Mouse (Mus musculus): ENCODE data around the gene Srp14. TPM values are rescaled to one million over a fixed set of nuclear protein-coding genes. Genes with fewer than 3 reads are reported as not detected.

Srp14 gene
- polyA plus RNA-seq, 1 experiment from 2014 or later: 175 TPM

DNA sequence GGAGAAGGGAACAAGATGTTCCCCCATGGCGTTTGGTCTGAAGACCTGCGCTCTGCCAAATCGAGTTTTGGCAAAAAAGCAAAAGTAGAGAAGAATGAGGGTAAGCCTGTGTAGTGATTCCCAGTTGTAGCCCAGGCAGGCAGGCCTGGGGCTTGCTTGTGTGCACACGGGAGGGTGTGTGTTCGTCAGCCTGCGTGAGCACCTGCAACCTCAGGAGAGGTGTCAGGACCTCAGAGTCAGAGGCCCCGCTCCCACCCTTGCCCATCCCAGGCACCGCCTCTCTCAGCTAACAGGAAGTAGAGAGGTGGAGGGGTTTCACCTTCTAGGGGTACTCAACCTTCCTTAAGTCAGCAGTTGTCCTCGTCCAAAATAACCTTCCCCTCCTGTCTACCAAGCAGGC lies 15.5 kb upstream of the Srp14 start:
- DNase-seq (ENCODE audit: low spot score) (no peak), ATAC-seq (ENCODE audit: low FRiP score, low TSS enrichment) (no peak)
- no peak overlapping the region for H3K4me3 ChIP-seq (ENCODE audit: low read depth, low read length)
- H3K36me3 ChIP-seq (ENCODE audit: control insufficient read depth, insufficient read depth, low read length): no peaks in the 10 kb centered on the region
- H3K27ac ChIP-seq (replicated peaks): no peak overlapping the region
- peaks cover 5% of the 10 kb centered on the region for H3K4me1 ChIP-seq (replicated peaks; ENCODE audit: control insufficient read depth, insufficient read depth)
- H3K4me2 ChIP-seq (replicated peaks; ENCODE audit: low read depth): no peak overlapping the region
- no peak overlapping the region for H3K9ac ChIP-seq (ENCODE audit: low read length)
- no peaks in the 10 kb centered on the region for H3K27me3 ChIP-seq (ENCODE audit: control insufficient read depth, insufficient read depth, low read length)
- H3K9me3 ChIP-seq (ENCODE audit: control insufficient read depth, low read length): no peaks in the 10 kb centered on the region
- no peak for TF ChIP-seq EP300 (optimal IDR thresholded peaks at IDR 0.05)
- no peak for TF ChIP-seq CTCF (IDR thresholded peaks at IDR 0.05; ENCODE audit: low read depth)
- WGBS: 55% methylated on average over 9 of the region's 9 CpGs

DNA sequence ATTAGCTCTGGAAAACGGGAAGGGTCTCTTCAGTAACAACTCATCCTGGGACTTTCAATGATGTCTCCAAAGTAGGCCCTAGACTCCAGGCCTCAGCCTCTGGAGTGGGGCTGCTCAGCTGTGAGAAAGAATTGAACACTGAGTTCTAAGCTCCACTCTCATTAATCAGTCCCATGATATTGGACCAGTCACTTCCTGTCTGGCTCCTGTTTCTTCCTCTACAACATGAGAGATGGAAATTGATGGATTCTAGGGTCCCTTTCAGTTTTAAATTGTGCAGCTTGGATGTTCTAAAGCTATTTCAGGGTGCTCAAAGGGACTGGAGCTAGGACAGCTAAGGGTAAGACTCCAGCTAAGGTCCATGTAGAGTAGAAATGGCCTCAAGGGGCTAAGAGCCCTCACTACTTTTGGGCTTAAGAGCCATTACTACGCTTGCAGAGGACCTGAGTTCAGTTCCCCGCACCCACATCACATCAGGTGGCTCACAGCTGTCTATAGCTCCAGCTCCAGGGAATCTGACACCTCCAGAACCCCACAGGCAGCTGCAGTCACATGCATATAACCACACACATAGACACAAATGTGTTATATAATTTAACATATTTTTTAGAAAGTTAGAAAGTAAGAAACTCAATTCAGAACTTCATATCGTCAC lies 12.4 kb upstream of the Srp14 start:
- H3K9ac ChIP-seq (ENCODE audit: low read length): no peak overlapping the region
- peaks cover 6% of the 10 kb centered on the region for H3K4me1 ChIP-seq (replicated peaks; ENCODE audit: control insufficient read depth, insufficient read depth)
- H3K27me3 ChIP-seq (ENCODE audit: control insufficient read depth, insufficient read depth, low read length): no peaks in the 10 kb centered on the region
- no peaks in the 10 kb centered on the region for H3K36me3 ChIP-seq (ENCODE audit: control insufficient read depth, insufficient read depth, low read length)
- no peak overlapping the region for H3K4me3 ChIP-seq (ENCODE audit: low read depth, low read length)
- no peak for ATAC-seq (ENCODE audit: low FRiP score, low TSS enrichment)
- peak overlapping the region; percentile 53; the same call in 1 of the 2 replicates for H3K27ac ChIP-seq (replicated peaks)
- no peak for DNase-seq (ENCODE audit: low spot score)
- no peaks in the 10 kb centered on the region for H3K9me3 ChIP-seq (ENCODE audit: control insufficient read depth, low read length)
- WGBS: 79% methylated on average over 4 of the region's 4 CpGs
- H3K4me2 ChIP-seq (replicated peaks; ENCODE audit: low read depth): no peak overlapping the region
- TF ChIP-seq EP300 (optimal IDR thresholded peaks at IDR 0.05) (no peak), CTCF (IDR thresholded peaks at IDR 0.05; ENCODE audit: low read depth) (no peak)

DNA sequence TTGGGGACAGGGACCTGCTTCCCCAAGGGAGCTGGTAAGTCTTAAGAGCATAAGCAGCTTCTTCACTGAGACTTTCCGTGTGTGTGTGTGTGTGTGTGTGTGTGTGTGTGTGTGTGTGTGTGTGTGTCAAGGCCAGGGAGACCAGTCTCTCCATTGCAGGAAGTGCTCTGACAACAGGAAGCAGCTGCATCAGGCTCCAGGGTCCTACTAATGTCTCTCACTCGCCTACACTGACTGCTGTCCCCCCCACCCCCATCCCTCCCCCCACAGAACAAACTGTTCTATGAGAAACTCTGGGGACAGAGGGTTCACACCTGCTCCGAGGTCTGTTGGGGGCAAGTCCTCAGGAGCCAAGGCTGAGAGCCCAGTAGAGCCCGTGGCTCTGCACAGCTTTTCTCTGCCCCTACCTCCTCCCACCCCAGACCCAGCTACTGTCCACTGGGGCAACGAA lies 11.8 kb upstream of the Srp14 start:
- no peak overlapping the region for H3K4me2 ChIP-seq (replicated peaks; ENCODE audit: low read depth)
- H3K9me3 ChIP-seq (ENCODE audit: control insufficient read depth, low read length): no peaks in the 10 kb centered on the region
- no peak overlapping the region for H3K9ac ChIP-seq (ENCODE audit: low read length)
- 41% methylated on average over 5 of the region's 5 CpGs for WGBS
- H3K36me3 ChIP-seq (ENCODE audit: control insufficient read depth, insufficient read depth, low read length): no peaks in the 10 kb centered on the region
- H3K27me3 ChIP-seq (ENCODE audit: control insufficient read depth, insufficient read depth, low read length): no peaks in the 10 kb centered on the region
- ATAC-seq (ENCODE audit: low FRiP score, low TSS enrichment): peak; percentile 18; the same call in 1 of the 2 replicates
- peak overlapping the region; percentile 53; the same call in 1 of the 2 replicates for H3K27ac ChIP-seq (replicated peaks)
- no peak overlapping the region for H3K4me3 ChIP-seq (ENCODE audit: low read depth, low read length)
- DNase-seq (ENCODE audit: low spot score): peak; percentile 51
- peaks cover 6% of the 10 kb centered on the region for H3K4me1 ChIP-seq (replicated peaks; ENCODE audit: control insufficient read depth, insufficient read depth)
- TF ChIP-seq CTCF (IDR thresholded peaks at IDR 0.05; ENCODE audit: low read depth) (no peak), EP300 (optimal IDR thresholded peaks at IDR 0.05) (no peak)

DNA sequence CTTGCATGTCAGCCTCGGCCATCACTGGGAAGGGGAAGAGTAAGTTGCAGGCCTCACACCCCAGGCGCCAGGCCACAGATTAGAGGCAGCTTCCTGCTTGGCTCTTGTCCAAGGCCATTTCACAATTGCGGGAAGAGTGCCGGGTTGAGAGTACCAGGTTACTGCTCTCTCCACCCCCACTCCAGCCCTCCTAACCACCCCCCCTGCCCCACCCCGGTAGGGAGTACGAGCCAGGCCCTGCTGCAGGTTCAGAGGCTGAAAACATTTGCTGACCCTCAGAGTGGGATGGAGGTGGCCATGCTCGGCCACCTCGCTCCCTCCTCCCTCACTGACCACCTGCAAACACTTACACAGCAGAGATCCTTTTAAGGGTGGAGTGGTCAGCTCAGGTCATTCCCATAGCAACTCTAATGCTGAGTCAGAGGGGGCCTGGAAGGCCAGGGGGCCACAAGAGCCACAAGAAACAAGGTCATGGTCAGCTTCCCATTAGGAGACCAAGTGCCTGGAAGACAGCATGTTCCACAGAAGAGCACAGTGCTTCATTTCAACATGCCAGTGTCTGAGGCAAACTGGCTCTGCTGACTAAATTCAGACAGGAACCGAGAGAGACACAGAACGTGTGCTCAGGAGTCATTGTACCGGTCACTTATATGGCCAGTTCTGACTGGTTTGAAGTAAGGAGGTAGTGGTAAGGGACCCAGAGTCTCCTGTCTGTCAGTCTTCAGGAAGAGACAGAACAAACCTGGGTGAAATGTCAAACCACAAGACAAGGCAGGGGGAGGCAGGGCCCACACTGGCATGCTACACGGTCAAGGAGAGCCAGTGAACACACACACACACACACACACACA lies 11.0 kb upstream of the Srp14 start:
- no peaks in the 10 kb centered on the region for H3K9me3 ChIP-seq (ENCODE audit: control insufficient read depth, low read length)
- peaks cover 6% of the 10 kb centered on the region for H3K4me1 ChIP-seq (replicated peaks; ENCODE audit: control insufficient read depth, insufficient read depth)
- H3K27ac ChIP-seq (replicated peaks): peak overlapping the region; percentile 74
- H3K4me2 ChIP-seq (replicated peaks; ENCODE audit: low read depth): no peak overlapping the region
- WGBS: 38% methylated on average over 12 of the region's 12 CpGs
- DNase-seq (ENCODE audit: low spot score) (peak; percentile 92), ATAC-seq (ENCODE audit: low FRiP score, low TSS enrichment) (peak; percentile 81)
- no peak overlapping the region for H3K4me3 ChIP-seq (ENCODE audit: low read depth, low read length)
- TF ChIP-seq EP300 (optimal IDR thresholded peaks at IDR 0.05) (no peak), CTCF (IDR thresholded peaks at IDR 0.05; ENCODE audit: low read depth) (no peak)
- no peaks in the 10 kb centered on the region for H3K36me3 ChIP-seq (ENCODE audit: control insufficient read depth, insufficient read depth, low read length)
- H3K9ac ChIP-seq (ENCODE audit: low read length): 0 out of 2 replicates have a peak overlapping the region, but pooled peaks have one; percentile 8
- no peaks in the 10 kb centered on the region for H3K27me3 ChIP-seq (ENCODE audit: control insufficient read depth, insufficient read depth, low read length)

DNA sequence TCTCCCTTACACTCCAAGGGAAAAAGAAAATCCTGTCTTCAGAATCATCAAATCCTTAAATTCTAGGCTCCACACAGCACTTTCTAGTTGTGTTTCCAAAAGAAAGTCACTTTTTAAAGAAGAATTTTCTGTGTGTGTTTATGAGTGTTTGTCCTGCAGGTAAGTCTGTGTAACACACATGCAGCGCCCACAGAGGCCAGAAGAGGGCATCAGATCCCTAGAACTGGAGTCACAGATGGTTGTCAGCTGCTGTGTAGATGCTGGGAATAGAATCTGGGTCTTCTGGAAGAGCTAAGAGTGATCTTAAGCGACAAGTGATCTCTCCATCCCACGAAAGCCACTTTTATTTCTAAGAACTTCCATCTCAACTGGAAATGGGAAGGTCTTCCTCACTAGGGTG lies 8.3 kb upstream of the Srp14 start:
- TF ChIP-seq CTCF (IDR thresholded peaks at IDR 0.05; ENCODE audit: low read depth) (peak; percentile 65), EP300 (optimal IDR thresholded peaks at IDR 0.05) (no peak)
- peaks cover 6% of the 10 kb centered on the region for H3K4me1 ChIP-seq (replicated peaks; ENCODE audit: control insufficient read depth, insufficient read depth)
- WGBS: 72% methylated on average over 3 of the region's 3 CpGs
- no peak overlapping the region for H3K4me3 ChIP-seq (ENCODE audit: low read depth, low read length)
- no peak for ATAC-seq (ENCODE audit: low FRiP score, low TSS enrichment)
- no peaks in the 10 kb centered on the region for H3K36me3 ChIP-seq (ENCODE audit: control insufficient read depth, insufficient read depth, low read length)
- H3K4me2 ChIP-seq (replicated peaks; ENCODE audit: low read depth): no peak overlapping the region
- H3K27ac ChIP-seq (replicated peaks): no peak overlapping the region
- no peaks in the 10 kb centered on the region for H3K27me3 ChIP-seq (ENCODE audit: control insufficient read depth, insufficient read depth, low read length)
- peak; percentile 43 for DNase-seq (ENCODE audit: low spot score)
- no peak overlapping the region for H3K9ac ChIP-seq (ENCODE audit: low read length)
- H3K9me3 ChIP-seq (ENCODE audit: control insufficient read depth, low read length): no peaks in the 10 kb centered on the region

All from stomach, postnatal 0 days (tissue).